Mouse (Mus musculus): ENCODE data around the gene Scyl1. TPM values are rescaled to one million over a fixed set of nuclear protein-coding genes. Genes with fewer than 3 reads are reported as not detected.

Gene Scyl1
- polyA plus RNA-seq, 1 experiment from 2014 or later: 82.7 TPM

DNA sequence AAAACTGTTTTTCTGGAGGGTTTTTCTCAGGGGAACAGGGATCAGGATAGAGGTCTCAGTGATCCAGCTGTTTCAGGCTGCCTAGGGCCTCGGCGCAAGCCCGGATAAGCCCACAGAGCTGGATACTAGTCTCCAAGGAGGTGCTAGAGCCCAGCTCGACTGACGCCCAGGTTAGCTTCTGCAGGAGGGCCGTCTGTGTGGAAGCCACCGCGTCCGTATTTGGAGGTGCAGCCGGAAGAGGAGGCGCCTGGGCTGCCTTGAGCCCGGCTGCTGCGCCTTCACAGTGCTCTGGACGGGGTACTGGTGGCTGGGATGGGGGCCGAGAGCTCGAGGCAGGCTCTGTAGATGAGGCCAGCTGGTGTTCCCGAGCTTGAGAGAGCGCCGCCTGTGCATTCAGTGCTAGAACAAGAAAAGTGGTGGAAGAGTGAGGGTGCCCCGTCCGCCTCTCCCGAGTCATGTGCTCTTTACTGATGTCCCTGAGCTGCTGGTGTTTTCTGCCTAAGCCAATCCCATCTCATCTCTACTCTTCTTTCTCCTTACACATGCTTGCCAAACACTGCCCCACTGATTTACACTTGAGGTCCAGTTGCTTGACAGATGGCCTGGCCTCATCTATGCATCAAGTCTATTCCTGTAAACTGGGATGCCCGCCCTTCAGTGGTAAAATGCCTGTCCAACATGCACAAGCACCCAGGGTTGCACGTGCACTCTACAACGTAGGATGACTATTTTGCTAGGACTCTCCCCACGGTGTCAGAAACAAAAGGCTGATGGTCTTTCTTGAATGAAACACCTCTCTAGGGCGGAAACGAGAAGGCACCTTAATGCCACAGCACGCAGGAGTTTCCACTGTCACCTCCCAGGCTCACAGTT, 40.7 kb downstream of the Scyl1 start:
- Histone ChIP-seq H3K4me3 (peak overlapping the region; percentile 97), H3K27ac (no peak overlapping the region), H3K4me1 (peaks cover 52% of the 10 kb centered on the region), H3K36me3 (peaks cover 3% of the 10 kb centered on the region; the same call in 1 of the 2 replicates), H3K4me2 (replicated peaks) (peak overlapping the region; percentile 99), H3K9me3 (no peaks in the 10 kb centered on the region), H3K27me3 (no peaks in the 10 kb centered on the region), H3K9ac (peak overlapping the region; percentile 82)
- 73% methylated on average over 29 of the region's 29 CpGs for WGBS
- no peak for ATAC-seq (ENCODE audit: low FRiP score, low read depth)

DNA sequence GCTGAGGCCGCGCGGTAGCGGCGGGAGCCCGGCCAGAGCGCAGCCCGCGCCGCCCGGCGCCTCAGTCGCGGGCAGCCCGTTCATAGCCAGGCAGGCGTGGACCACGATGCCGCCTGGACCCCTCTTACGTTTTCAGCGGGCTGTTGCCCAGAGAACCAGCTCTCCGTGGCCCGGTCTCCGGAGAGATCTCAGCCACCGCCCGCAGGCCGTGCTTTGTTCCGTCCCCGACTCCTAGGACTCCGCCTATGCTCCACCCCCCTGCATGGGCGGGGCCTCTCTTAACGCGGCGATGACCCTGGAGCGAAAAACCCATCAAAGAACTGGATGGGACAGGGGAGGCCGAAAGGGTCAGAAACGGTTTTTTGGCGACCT, 41.8 kb downstream of the Scyl1 start, which contains the start of gene Fam89b:
Gene Fam89b, minus strand, starts transcription at position 210 of the 372 bp plus-strand sequence.
- Histone ChIP-seq H3K4me3 (peak within 1 kb of the TSS; percentile 97), H3K4me1 (peaks cover 63% of the 10 kb centered on the region), H3K27me3 (no peaks in the 10 kb centered on the region), H3K9ac (peak within 1 kb of the TSS; percentile 99), H3K36me3 (peaks cover 10% of the 10 kb centered on the region; the same call in 1 of the 2 replicates), H3K4me2 (replicated peaks) (peak within 1 kb of the TSS; percentile 99), H3K9me3 (no peaks in the 10 kb centered on the region), H3K27ac (peak within 1 kb of the TSS; percentile 94)
- WGBS: under 1% methylated on average over 37 of the region's 37 CpGs
- peak; percentile 67; the same call in 1 of the 2 replicates for ATAC-seq (ENCODE audit: low FRiP score, low read depth)

DNA sequence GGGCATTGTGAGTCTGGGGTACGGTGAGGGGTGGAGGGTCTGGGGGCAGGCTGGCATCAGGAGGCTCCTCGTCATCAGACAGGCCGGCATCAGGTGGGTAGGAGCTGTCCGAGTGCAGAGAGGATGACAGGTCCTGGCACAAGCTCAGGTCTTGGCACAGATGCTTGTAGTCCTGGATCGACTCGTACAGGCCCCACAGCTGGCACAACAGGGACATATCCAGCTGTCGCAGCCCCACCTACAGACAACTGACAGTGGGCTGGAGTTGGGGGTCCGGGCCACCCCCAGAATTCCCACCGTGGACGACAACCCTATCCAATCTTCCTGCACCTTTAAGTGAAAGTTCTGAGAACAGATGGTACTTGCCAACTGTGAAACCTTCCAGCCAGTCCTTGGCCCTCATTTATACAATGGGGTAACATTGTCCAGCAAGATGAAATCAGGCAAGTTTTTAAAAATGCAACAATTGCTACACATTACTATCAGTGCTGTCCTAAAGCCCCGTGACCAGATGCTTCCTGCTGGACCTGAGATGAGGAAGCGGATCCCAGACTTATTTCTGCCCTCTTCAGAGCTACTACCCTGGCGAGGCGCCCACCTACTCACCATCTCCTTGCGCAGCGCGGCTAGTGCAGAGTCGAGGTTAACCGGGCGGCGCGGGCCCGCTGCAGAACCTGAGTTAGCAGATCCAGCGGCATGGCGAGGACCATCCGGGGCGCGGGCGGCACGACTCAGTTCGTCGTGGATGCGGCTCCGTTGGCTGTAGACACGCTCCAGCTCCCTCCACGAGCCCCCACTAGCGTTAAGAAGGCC, 42.4 kb downstream of the Scyl1 start:
- Histone ChIP-seq H3K36me3 (peaks cover 15% of the 10 kb centered on the region), H3K27me3 (no peaks in the 10 kb centered on the region), H3K27ac (peak overlapping the region; percentile 94), H3K4me2 (replicated peaks) (peak overlapping the region; percentile 99), H3K9ac (peak overlapping the region; percentile 99), H3K4me1 (peaks cover 63% of the 10 kb centered on the region), H3K4me3 (peak overlapping the region; percentile 97), H3K9me3 (no peaks in the 10 kb centered on the region)
- 10% methylated on average over 37 of the region's 37 CpGs for WGBS
- ATAC-seq (ENCODE audit: low FRiP score, low read depth): 0 out of 2 replicates have a peak, but pooled peaks have one; percentile 22

DNA sequence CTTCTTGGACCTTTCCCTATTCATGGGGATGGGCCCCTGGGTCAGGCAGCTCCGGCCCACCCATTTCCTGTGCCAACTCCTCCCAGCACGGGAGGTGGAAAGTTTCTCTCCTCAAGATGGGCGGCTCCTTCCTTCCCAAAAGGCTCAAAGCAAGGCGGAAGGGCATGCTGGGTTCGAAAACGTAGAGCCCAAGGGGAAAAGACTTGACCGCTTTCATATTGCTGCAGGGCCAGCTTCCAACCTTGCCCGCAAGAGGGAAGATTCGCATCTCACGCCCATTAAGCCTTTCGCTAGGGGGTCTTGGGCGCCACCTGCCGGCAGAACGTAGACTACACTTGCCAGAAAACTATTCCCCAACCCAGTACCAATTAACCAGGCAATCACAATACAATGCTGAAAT, 43.5 kb downstream of the Scyl1 start:
- WGBS: 2% methylated on average over 14 of the region's 14 CpGs
- Histone ChIP-seq H3K27me3 (no peaks in the 10 kb centered on the region), H3K4me2 (replicated peaks) (peak overlapping the region; percentile 99), H3K27ac (peak overlapping the region; percentile 70; the same call in 1 of the 2 replicates), H3K36me3 (peaks cover 25% of the 10 kb centered on the region), H3K9ac (peak overlapping the region; percentile 99), H3K4me1 (peaks cover 63% of the 10 kb centered on the region), H3K9me3 (no peaks in the 10 kb centered on the region), H3K4me3 (peak overlapping the region; percentile 97)
- ATAC-seq (ENCODE audit: low FRiP score, low read depth): no peak

DNA sequence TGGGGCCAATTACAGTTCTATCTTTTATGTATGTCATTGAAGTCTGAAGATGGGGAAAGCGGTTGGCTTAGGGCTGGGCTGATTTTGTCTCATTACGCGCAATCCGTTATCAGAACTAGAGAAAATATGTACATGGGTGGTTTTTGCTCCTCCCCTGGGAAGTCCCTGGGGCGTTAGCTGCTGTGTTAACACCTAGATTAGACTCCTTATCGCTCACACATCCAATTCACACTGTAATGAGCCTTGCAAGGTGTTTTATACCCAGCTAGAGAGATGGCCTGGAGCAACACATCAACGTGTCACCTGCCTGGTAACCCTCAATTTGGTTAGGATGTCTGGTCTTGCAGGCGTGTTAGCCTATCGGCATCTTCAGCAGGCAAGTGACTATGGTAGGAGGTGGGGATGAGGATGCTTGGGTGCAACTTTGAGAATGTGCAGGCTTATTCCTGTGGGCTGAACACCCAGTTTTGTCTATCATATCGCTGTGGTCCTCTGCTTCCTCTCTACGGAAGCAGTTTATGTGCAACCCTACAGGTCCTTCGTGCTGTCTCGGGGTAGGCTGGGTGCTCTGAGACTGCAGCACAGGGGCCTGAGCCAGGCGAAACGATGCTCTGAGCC, 44.1 kb downstream of the Scyl1 start:
- peak overlapping the region; percentile 97 for H3K4me3 ChIP-seq
- ATAC-seq (ENCODE audit: low FRiP score, low read depth): no peak
- no peaks in the 10 kb centered on the region for H3K27me3 ChIP-seq
- WGBS: 72% methylated on average over 15 of the region's 15 CpGs
- H3K9ac ChIP-seq: peak overlapping the region; percentile 69
- H3K27ac ChIP-seq: peak overlapping the region; percentile 70
- no peaks in the 10 kb centered on the region for H3K9me3 ChIP-seq
- H3K4me2 ChIP-seq (replicated peaks): peak overlapping the region; percentile 99
- peaks cover 31% of the 10 kb centered on the region for H3K36me3 ChIP-seq
- peaks cover 63% of the 10 kb centered on the region for H3K4me1 ChIP-seq

DNA sequence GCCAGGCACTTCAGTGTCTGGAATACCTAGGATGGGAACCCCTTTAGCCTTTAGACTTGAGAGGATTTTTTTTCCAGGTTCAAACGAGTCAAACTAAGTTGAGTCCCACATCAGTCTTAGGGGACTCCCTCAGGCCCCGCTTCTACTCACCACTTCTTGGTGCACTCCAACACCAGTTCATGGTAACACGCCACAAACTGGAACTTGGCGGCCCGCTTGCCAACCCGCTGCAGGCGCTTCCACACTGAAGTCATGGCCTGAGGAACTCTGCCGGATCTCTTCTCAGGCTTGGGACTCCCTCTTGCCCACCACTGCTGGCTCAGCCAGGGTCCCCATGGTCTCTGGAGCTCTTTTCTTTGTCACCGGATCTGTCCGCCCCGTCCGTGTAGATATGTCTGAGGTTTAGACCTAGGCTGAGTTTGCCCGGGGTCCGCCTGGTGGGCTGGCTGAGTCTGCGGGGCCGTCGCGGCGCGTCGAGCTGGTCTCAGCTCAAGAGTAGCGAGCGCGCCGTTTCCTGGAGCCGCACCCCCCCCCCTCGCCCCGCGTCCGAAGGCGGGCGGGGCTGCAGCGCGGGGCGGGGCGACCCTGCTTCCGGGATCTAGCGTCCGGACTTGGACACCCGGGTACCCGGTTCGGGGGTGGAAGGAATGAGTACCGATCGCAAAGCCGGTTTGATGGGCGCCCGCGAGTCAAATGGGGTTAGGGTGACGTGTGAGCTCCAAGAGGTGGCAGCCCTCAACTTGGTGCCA, 45.3 kb downstream of the Scyl1 start, which contains the start of gene Ehbp1l1:
Gene Ehbp1l1, minus strand, starts transcription at position 551 of the 749 bp plus-strand sequence.
- ATAC-seq (ENCODE audit: low FRiP score, low read depth): no peak
- H3K9ac ChIP-seq: peak within 1 kb of the TSS; percentile 76
- H3K4me2 ChIP-seq (replicated peaks): peak within 1 kb of the TSS; percentile 99
- peaks cover 57% of the 10 kb centered on the region for H3K4me1 ChIP-seq
- peak within 1 kb of the TSS; percentile 70 for H3K27ac ChIP-seq
- H3K27me3 ChIP-seq: no peaks in the 10 kb centered on the region
- H3K36me3 ChIP-seq: peaks cover 42% of the 10 kb centered on the region
- WGBS: 12% methylated on average over 49 of the region's 49 CpGs
- H3K9me3 ChIP-seq: no peaks in the 10 kb centered on the region
- peak within 1 kb of the TSS; percentile 97 for H3K4me3 ChIP-seq

DNA sequence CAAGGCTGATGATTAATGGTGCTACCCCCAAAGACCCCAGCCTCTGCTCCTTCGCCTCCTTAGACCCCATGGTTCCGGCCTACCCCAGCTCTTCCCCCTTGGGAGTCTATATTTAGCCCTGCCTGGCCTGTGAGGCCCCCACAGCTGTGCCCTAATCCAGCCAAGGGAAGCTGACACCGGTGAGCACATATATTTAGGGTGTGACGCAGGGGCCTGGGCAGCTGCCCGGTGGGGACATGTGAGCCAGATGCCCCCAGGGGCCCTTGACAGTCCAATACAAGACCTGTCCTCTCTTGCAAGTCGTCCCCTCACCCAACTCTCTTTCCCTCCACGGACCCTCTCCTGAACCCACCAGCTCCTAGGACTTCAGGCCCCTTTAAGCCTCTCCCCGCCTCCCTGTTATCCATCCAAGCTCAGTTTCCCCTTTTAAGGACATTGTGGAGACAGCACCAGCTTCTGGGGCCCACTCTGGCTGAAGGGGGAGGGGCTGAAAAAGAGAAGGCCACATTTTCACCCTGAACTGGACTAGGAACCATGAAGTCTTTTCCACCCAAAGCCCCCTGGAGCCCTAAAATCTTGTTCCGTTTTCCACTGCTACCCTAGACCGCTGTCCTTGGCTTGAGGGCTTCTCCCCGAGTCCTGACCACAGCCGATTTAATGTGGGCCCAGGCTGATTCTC, 46.1 kb downstream of the Scyl1 start:
- peak overlapping the region; percentile 99 for H3K4me2 ChIP-seq (replicated peaks)
- 65% methylated on average over 12 of the region's 12 CpGs for WGBS
- no peaks in the 10 kb centered on the region for H3K27me3 ChIP-seq
- H3K27ac ChIP-seq: peak overlapping the region; percentile 66; the same call in 1 of the 2 replicates
- H3K36me3 ChIP-seq: peaks cover 50% of the 10 kb centered on the region
- peak overlapping the region; percentile 97 for H3K4me3 ChIP-seq
- peak; percentile 51 for ATAC-seq (ENCODE audit: low FRiP score, low read depth)
- no peaks in the 10 kb centered on the region for H3K9me3 ChIP-seq
- H3K9ac ChIP-seq: peak overlapping the region; percentile 76
- peaks cover 49% of the 10 kb centered on the region for H3K4me1 ChIP-seq

DNA sequence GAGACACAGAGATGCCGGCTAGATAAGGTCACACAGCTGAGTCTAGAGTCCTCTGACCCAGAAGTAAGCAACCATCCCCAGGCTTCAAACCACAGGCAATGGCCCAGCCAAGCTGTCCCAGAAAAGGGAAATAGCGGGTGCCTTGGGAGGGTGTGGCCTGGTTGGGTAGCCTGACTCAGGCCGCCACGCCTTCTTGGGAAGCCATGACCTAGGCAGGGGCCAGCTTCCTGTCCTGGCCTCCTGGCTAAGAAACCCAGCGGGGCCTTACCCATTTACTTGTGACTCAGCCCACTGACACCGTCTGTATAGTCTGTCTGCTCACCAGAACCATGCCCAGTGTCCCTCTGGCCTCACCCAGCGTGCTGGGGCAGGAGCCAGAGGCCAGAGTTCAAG, 46.7 kb downstream of the Scyl1 start:
- Histone ChIP-seq H3K4me3 (peak overlapping the region; percentile 97), H3K27ac (no peak overlapping the region; the same call in 1 of the 2 replicates)
- WGBS: 73% methylated on average over 7 of the region's 7 CpGs

DNA sequence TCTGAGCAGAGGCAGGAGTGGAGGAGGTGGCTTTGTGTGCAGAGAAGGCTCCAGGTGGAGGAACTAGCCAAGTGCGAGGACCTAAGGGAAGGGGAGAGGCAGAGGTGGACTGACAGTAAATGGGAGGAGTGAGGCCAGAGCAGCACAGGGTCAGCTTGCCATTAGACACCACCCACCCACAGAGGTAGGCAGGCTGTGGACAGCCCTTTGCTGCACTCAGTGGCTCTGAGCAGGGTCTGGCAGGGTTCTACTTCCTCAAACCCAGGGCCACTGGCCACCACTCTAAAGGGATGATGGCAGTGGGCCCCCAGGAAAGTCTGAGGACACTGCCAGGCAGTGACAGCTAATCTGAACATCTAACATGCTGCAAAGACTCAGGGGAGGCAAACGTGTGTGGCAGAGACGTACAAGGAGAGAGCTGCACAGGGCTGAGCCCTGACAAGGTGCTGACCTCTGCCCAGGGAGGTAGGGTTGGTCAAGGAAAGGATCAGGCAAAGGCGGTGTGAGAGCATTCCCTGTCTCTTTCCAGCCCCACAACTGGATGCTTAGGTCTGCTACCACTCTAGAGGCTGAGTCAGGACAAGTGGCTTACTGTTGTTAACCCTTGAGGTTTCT, 47.2 kb downstream of the Scyl1 start:
- 51% methylated on average over 4 of the region's 4 CpGs for WGBS
- H3K36me3 ChIP-seq: peaks cover 58% of the 10 kb centered on the region
- peak overlapping the region; percentile 36 for H3K9ac ChIP-seq
- H3K27me3 ChIP-seq: no peaks in the 10 kb centered on the region
- H3K4me3 ChIP-seq: peak overlapping the region; percentile 97
- ATAC-seq (ENCODE audit: low FRiP score, low read depth): no peak
- peaks cover 43% of the 10 kb centered on the region for H3K4me1 ChIP-seq
- H3K4me2 ChIP-seq (replicated peaks): peak overlapping the region; percentile 99
- H3K27ac ChIP-seq: no peak overlapping the region; the same call in 1 of the 2 replicates
- no peaks in the 10 kb centered on the region for H3K9me3 ChIP-seq

More for the DNA sequence above, 46.7 kb downstream of the Scyl1 start:
- Histone ChIP-seq H3K27me3 (no peaks in the 10 kb centered on the region), H3K9me3 (no peaks in the 10 kb centered on the region), H3K4me1 (peaks cover 43% of the 10 kb centered on the region), H3K4me2 (replicated peaks) (peak overlapping the region; percentile 99), H3K36me3 (peaks cover 53% of the 10 kb centered on the region), H3K9ac (peak overlapping the region; percentile 76)
- 0 out of 2 replicates have a peak, but pooled peaks have one; percentile 2 for ATAC-seq (ENCODE audit: low FRiP score, low read depth)

DNA sequence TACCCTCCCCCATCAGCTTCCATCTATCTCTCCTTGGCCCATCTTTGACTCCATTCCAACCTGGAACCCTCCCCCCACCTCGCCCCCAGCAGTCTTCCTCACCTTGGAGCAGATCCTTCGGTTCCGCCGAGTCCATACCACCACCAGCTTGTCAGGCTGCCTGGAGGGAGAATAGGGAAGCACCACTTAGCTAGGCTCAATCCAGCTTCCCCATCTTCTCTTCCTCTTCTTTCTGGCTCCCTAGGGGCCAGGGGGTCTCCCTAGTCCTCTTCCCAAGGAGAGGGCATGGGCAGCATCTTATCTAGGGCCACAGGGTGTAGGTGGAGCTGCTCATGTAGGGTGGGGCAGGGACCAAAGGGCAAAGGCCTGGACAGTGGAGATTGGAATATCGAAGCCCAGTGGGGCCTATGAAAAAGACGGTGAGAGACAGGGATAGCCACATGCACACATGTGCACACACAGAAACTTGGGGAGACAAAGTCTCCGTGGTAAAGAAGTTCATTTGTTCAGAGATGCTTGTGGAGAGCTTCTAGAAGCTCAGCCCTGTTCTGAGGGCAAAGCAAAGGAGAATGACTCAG, 48.3 kb downstream of the Scyl1 start:
- WGBS: 90% methylated on average over 7 of the region's 7 CpGs
- Histone ChIP-seq H3K9me3 (no peaks in the 10 kb centered on the region), H3K4me3 (no peak overlapping the region), H3K27me3 (no peaks in the 10 kb centered on the region), H3K4me1 (peaks cover 35% of the 10 kb centered on the region), H3K27ac (no peak overlapping the region), H3K4me2 (replicated peaks) (no peak overlapping the region), H3K36me3 (peaks cover 67% of the 10 kb centered on the region), H3K9ac (no peak overlapping the region)
- ATAC-seq (ENCODE audit: low FRiP score, low read depth): no peak

Data from limb, embryonic 13.5 days (tissue).